Mouse (Mus musculus) liver (tissue): ENCODE data around the gene Hist1h2bq.
"Not testable (repeated sequence)": the region's sequence is repeated elsewhere in the genome, so short reads cannot be mapped to it uniquely, and the experiment has no call there.

Experiments used
- DNase-seq: peaks from one replicate; pipeline ENCODE4 v3.0.0-alpha.2; 2020; ENCODE audit warnings: mixed read lengths

Gene Hist1h2bq

DNA sequence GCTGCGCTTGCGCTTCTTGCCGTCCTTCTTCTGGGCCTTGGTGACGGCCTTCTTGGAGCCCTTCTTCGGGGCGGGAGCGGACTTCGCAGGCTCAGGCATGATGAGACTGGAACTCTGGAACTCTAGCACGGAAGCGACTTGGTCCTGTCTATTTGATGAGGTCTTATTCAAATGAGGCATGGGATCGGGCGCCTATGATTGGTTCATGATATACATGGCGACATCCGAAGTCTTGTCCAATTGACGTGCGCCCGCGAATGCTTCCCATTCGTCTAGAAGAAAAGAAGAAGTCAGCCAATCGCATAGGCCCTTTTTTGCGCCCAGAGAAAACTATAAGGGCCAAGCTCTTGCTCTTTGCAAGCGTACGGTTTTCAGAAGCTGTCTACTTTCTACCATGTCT is at the start of gene Hist1h2bq, which contains the start of gene Hist1h2ao:
Gene Hist1h2bq (minus strand): TSS at position 125 of the 400 bp plus-strand sequence.
Gene Hist1h2ao (plus strand): TSS at position 393 of the 400 bp plus-strand sequence.
- DNase-seq, result not testable (repeated sequence)

DNA sequence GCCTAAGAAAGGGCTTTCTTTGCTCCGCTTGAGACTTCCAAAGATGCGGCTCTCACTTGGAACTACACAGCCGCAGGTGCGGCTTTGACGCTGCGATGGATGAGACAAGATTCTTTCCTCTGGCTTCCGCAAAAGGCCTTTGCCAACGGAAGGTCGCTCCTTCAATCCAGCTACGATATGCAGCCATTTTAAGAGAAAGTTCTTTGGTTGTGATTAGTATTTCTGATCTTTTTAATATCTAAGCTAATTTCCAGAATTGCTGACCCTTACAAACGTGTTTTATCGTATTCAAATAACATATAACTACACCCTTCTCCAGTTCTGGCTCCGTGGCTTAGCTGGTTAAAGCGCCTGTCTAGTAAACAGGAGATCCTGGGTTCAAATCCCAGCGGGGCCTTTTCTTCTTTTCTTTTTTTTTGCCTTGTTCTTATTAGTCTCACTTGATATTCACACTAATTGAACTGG is 45.7 kb upstream of the Hist1h2bq start:
- peak; percentile 62 for DNase-seq

DNA sequence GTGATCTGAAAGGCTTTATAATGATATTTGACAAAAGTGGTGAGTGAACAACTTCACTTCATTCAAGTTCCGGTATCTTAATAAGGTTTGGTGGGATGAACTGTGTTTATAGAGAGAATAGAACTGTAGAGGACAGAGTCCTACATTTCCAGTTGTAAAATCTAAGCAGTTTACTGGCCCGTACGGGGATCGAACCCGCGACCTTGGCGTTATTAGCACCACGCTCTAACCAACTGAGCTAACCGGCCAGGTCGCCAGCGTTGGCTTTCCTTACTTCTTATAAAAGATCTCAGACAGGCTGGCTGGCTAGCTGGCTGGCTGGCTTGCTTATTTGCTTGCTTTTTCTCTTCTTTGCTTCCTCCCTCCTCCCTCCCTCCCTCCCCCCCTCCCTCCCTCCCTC is 45.1 kb upstream of the Hist1h2bq start:
- DNase-seq, result peak; percentile 89

DNA sequence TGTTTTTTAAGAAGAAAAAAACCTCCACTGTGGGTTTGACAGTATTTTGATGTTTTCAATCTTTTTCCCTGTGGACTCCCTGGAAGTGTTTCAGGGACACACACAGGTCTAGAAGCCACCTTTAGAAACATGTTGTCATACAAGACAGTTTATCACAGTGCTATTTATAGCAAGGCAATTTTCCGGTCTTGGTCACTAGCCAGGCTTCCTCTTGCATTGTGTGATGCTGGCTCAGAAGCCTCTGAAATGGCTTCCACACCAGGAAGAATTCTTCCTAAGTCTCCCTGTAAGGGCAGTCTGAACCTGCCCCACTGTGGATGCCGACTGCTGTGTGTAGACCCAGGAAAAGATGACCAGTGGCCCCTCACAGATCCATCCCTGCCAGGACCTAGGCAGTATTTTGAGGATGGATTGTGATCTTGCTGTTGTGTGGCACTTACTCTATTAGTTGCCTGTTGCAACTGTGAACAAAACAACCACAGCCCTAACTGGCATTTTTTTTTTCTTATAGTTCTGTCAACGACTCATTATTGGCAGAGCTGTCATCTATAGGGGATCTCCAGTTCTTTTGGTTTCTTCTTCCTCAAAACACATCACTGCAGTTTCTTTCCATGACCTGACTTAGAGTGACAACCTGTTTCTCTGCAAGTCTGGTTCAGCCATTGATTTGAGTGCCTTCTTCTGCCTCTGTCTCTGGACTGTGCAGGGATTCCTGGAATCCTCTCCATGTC is 42.4 kb upstream of the Hist1h2bq start:
- DNase-seq, result no peak

DNA sequence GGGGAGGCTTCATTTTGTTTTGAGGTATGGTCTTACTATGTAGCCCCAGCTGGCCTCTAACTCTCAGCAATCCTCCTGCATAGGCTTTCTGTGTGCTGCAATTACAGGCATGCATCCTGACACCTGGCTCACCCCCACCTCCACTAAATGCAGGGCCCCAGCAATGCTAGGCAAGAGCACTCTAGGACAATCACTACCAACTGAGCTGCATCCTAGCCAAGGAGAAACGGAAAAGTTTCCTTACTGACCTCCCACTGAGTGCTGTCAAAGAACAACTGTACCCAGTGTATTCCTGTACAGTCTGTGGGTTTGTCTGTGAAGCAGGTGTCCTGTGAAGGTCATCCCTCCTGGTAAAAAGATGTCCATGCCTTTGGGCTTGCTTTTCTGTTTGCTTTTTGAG is 40.7 kb upstream of the Hist1h2bq start:
- not testable (repeated sequence) for DNase-seq

DNA sequence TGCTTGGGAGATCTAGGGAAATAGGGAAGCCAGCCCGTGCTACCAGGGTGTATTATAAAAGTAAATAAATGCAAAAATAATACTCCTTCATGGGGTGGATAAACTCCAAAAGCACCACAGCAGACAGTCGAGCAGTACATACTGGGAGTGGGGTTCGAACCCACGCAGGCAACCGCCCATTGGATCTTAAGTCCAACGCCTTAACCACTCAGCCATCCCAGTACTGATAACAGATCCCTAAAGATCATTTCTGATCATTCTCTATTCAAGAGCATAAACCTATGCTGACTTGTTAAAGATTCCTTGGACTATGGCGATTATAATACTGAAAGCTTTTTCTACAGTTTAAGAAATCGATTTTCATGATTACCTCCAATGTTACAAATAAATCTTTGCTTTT is 37.9 kb upstream of the Hist1h2bq start:
- peak; percentile 59 for DNase-seq

DNA sequence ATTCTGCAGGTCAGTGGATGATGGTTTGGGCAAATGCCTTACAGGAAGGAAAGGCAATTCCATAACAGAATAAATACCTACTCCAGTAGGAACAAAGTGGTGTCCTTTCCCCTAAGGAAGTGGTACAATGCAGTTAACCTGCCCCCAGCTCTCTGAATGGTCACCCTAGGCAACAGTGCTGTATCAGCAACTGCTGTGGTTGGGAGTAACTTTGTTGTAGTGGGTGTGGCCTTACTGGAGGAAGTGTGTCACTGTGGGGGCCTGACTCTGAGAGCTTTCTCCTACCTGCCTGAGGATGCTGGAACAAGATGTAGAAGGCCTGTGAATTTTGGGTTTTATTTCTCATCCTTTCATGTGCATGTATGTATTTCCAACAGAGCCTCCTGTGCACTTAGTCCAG is 36.4 kb upstream of the Hist1h2bq start:
- DNase-seq, result not testable (repeated sequence)

DNA sequence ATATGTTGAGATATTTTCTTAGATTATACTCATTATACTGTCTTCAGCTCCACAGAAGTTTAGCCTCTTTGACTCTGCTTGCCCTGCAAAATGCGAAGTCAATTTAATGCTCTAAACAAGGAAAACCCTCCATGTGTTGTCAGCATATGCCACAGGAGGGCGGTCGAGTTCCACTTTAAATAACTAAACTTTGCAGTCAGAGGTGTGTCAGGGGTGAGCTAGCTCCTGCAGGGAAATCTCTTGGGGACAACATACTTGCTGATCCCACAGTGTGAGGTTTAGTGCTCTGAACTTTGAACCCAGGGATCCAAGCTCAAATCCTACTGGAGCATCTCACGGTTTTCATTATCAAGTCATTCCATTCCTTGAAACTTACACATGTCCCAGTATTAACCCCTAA is 30.5 kb upstream of the Hist1h2bq start:
- not testable (repeated sequence) for DNase-seq

DNA sequence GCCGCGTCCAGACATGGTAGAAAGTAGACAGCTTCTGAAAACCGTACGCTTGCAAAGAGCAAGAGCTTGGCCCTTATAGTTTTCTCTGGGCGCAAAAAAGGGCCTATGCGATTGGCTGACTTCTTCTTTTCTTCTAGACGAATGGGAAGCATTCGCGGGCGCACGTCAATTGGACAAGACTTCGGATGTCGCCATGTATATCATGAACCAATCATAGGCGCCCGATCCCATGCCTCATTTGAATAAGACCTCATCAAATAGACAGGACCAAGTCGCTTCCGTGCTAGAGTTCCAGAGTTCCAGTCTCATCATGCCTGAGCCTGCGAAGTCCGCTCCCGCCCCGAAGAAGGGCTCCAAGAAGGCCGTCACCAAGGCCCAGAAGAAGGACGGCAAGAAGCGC is 23.5 kb upstream of the Hist1h2bq start, which contains the start of the genes Hist1h2ap and Hist1h2br:
Gene Hist1h2ap (minus strand): TSS at position 47 of the 400 bp plus-strand sequence.
Gene Hist1h2br (plus strand): TSS at position 283 of the 400 bp plus-strand sequence.
- DNase-seq, result not testable (repeated sequence)

DNA sequence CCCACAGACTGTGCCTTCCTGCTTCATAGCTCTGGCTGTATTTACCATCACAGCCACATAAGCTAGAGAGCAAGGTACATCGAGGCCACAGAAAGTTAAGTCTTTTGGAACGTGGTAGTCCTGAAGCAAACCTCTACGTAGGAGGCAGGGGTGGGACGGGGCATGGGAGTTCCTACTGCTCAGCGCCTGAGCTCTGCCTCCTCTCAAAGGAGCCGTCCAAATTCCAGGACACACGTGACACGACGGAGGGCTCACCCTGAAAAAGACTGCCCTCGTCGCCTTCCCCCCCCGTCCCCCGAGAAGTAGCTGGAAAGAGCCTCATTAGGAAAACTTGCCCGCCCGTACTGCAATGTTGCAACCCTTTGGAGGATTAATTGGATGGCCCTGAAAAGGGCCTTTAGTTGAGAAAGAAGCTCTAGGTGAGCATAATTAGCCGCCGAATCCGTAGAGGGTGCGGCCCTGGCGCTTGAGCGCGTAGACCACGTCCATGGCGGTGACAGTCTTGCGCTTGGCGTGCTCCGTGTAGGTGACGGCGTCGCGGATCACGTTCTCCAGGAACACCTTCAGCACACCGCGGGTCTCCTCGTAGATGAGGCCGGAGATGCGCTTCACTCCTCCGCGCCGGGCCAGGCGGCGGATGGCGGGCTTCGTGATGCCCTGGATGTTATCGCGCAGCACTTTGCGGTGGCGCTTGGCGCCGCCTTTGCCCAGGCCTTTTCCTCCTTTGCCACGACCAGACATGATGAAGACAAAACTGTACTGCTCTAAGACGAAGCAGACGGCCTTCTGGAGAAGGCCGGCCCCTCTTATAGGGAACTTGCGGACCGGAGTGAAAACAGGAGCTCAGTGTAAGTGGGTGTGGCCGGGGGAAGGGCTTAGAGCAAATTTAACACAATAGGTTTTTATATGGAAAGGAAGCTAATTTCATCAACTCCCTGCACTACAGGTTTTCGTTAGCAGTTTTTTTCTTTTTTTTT is 21.7 kb upstream of the Hist1h2bq start, which contains the start of gene Hist1h4n:
Gene Hist1h4n (minus strand): TSS at position 779 of the 977 bp plus-strand sequence.
- not testable (repeated sequence) for DNase-seq

DNA sequence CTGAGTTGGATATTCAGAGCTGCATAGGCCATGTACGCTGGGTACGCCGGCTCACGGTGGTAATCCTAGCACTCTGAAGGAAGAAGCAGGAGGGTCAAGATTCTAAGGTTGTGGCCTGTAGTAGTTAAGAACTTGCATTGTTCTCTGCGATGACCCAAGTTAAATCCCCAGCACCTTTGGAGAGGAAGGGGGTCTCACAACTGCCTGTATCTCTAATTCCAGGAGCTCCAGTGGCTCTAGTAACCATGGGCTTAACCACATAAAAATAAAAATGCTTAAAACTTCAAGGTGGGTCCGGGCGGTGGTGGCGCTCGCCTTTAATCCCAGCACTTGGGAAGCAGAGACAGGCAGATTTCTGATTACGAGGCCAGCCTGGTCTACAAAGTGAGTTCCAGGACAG is 20.3 kb upstream of the Hist1h2bq start:
- DNase-seq, result no peak

DNA sequence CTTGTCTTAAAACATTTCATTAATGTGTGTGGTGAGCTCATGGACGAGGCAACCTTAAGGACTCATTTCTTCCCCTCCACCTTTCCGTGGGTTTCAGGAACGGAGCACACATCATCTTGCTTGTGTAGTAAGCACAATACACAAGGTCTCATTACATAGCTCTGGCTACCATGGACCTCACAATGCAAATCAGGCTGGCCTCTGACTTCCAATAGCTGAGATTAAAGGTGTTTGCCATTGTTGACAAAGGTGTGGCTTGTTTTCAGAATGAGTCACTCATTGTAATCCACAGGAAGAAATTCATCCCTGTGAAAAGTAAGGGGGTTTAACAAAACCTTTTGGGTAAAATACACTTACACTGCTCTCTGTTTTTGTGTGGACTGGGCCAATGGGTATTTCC is 18.5 kb upstream of the Hist1h2bq start:
- no peak for DNase-seq

DNA sequence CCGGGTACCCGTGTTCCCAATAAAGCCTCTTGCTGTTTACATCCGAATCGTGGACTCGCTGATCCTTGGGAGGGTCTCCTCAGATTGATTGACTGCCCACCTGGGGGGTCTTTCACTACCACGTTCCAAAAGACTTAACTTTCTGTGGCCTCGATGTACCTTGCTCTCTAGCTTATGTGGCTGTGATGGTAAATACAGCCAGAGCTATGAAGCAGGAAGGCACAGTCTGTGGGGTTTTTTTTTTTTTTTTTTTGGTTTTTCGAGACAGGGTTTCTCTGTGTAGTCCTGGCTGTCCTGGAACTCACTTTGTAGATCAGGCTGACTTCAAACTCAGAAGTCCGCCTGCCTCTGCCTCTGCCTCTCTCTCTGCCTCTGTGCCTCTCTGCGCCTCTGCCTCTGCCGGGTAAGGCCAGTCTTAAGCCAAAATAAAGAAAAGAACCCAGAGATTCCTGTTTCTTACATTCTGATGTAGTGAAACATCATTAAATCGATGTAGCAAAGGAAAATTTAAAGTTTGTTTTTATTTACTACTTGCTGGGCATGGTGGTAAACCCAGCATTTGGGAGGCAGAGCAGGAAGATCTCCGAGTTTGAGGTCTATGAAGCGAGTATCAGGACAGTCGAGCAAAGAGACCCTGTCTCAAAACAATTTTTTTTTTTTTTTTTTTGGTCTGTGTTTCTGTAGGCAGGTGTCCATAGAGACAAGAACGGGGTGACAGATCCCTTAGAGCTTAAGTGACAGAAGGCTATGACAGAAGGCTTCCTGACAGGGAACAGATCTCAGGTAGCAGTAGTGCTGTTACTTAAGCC is 10.3 kb upstream of the Hist1h2bq start:
- DNase-seq, result not testable (repeated sequence)

DNA sequence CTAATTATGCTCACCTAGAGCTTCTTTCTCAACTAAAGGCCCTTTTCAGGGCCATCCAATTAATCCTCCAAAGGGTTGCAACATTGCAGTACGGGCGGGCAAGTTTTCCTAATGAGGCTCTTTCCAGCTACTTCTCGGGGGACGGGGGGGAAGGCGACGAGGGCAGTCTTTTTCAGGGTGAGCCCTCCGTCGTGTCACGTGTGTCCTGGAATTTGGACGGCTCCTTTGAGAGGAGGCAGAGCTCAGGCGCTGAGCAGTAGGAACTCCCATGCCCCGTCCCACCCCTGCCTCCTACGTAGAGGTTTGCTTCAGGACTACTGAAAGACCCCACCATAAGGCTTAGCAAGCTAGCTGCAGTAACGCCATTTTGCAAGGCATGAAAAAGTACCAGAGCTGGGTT is 2.1 kb upstream of the Hist1h2bq start:
- not testable (repeated sequence) for DNase-seq

DNA sequence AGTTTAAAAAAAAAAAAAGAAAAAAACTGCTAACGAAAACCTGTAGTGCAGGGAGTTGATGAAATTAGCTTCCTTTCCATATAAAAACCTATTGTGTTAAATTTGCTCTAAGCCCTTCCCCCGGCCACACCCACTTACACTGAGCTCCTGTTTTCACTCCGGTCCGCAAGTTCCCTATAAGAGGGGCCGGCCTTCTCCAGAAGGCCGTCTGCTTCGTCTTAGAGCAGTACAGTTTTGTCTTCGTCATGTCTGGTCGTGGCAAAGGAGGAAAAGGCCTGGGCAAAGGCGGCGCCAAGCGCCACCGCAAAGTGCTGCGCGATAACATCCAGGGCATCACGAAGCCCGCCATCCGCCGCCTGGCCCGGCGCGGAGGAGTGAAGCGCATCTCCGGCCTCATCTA is 1.5 kb upstream of the Hist1h2bq start, which contains the start of gene Hist1h4m:
Gene Hist1h4m (plus strand): TSS at position 208 of the 400 bp plus-strand sequence.
- not testable (repeated sequence) for DNase-seq

DNA sequence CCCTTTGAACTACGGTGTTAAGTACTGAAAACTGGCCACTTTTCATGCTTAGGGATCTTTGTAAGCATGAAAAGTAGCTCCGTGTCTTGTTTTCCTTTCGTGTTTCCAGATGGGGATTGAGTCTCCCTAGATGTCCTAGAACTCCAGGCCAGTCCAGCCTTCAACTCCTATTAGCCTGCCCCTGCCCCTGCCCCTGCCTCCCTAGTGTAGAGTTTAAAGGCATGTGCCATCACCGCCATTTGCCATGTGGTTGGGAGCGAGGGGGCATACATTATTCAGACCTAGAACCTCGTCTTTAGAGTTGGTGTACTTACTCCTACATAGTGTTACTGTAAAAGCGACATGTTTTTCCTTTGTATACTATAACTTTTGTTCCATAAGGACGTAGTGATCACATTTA is 1.1 kb upstream of the Hist1h2bq start:
- not testable (repeated sequence) for DNase-seq

DNA sequence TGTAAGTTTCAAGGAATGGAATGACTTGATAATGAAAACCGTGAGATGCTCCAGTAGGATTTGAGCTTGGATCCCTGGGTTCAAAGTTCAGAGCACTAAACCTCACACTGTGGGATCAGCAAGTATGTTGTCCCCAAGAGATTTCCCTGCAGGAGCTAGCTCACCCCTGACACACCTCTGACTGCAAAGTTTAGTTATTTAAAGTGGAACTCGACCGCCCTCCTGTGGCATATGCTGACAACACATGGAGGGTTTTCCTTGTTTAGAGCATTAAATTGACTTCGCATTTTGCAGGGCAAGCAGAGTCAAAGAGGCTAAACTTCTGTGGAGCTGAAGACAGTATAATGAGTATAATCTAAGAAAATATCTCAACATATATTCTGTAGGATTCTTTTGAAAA is 6.9 kb downstream of the Hist1h2bq start:
- not testable (repeated sequence) for DNase-seq

DNA sequence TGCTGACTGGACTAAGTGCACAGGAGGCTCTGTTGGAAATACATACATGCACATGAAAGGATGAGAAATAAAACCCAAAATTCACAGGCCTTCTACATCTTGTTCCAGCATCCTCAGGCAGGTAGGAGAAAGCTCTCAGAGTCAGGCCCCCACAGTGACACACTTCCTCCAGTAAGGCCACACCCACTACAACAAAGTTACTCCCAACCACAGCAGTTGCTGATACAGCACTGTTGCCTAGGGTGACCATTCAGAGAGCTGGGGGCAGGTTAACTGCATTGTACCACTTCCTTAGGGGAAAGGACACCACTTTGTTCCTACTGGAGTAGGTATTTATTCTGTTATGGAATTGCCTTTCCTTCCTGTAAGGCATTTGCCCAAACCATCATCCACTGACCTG is 12.8 kb downstream of the Hist1h2bq start:
- DNase-seq, result not testable (repeated sequence)

DNA sequence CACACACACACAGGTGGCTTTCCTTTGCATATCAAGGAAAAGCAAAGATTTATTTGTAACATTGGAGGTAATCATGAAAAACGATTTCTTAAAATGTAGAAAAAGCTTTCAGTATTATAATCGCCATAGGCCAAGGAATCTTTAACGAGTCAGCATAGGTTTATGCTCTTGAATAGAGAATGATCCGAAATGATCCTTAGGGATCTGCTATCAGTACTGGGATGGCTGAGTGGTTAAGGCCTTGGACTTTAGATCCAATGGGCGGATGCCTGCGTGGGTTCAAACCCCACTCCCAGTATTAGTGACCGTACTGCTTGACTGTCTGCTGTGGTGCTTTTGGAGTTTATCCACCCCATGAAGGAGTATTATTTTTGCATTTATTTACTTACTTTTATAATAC is 14.4 kb downstream of the Hist1h2bq start:
- no peak for DNase-seq

DNA sequence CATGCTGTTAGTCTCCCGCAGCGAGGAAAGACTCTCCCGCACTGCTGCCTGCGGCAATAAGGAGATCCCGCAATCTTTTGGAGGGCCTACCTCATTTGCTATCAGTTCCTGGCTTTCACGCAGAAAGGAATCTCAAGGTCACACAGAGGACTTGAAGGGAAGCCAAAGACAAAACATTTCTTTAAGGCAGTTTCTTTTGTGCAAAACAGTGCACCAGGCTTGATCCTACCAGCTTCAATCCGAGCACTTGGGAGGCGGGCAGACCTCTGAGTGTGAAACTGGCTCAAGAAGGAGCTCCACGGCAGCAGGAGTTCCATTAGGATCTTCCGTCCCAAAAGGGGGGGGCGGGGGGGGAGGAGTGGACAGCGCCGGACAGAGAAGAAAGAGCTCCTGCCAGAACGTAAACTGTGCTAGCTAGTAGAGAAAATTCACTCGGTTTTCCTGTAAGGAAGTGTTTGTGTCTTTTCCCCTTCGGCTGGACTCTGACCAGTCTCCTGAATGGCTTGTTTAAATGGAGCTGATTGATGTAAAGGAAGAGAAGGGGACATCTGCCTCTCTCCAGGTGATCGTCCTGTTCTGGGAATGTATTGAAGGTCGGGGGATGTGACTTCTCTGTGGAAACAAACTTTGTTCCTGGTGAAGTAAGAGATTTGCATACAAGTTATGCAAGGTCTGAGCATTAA is 19.3 kb downstream of the Hist1h2bq start:
- peak; percentile 13 for DNase-seq

DNA sequence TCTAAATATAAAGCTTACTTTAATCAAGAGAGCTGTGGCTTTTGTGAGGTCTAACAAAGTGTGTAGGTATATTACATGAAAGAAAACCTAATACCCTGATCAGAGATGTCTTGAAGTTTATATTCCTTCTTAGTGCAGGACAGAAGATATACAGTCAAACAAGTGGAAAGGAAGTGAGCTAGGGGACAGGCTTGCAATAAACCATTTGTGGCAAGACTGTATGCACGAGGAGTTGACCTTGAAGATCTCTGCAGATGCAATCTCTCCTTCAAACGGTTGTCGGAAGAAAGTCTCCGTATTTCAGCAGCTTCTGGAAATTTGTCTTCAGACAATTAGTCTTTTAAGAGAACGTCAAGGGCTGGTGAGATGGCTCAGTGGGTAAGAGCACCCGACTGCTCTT is 20.1 kb downstream of the Hist1h2bq start:
- DNase-seq, result no peak
